Mouse (Mus musculus): ENCODE measurements around the gene Hid1. TPM values are rescaled to one million over a fixed set of nuclear protein-coding genes. Genes with fewer than 3 reads are reported as not detected.
"Not testable (repeated sequence)": the region's sequence is repeated elsewhere in the genome, so short reads cannot be mapped to it uniquely, and the experiment has no call there.

Gene Hid1
- polyA plus RNA-seq, 1 experiment from 2014 or later = 14.4 TPM

DNA sequence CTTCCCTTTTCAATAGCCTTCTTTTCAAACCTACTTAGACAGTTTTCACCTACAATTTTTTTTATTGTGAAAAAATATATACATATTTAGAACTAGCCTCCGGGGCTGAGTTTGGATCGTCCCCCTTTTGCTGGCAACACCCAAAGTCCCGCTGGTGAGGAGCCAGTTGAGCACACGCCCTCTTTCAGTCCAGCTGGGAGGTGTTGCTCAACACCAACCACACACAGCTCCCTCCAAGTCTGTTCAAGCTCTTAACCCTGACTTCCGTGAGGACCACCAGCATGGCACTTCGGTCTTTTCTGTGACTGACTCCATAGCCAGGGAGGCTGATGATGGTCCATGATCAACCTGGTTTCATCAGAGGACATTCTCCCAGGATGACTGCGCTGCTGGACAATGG lies 30.5 kb upstream of the Hid1 start:
- no peak overlapping the region for H3K9ac ChIP-seq (ENCODE audit: low read length)
- 0 out of 2 replicates have a peak, but pooled peaks cover under 1% of the 10 kb centered on the region for H3K4me1 ChIP-seq (replicated peaks; ENCODE audit: control insufficient read depth, insufficient read depth, low read length)
- H3K36me3 ChIP-seq (ENCODE audit: control insufficient read depth, insufficient read depth, low read length) = peaks cover 13% of the 10 kb centered on the region
- no peak overlapping the region for H3K4me3 ChIP-seq (ENCODE audit: low read depth, low read length)
- no peaks in the 10 kb centered on the region for H3K27me3 ChIP-seq (replicated peaks; ENCODE audit: control insufficient read depth, insufficient read depth, low read length)
- no peaks in the 10 kb centered on the region for H3K9me3 ChIP-seq (ENCODE audit: control insufficient read depth, low read length)
- DNase-seq (ENCODE audit: low spot score) (no peak), ATAC-seq (replicated peaks; ENCODE audit: low FRiP score, low TSS enrichment, low read depth) (no peak)
- WGBS = 75% methylated on average over 7 of the region's 7 CpGs
- H3K4me2 ChIP-seq (ENCODE audit: low read length) = no peak overlapping the region
- no peak overlapping the region for H3K27ac ChIP-seq (ENCODE audit: low read depth)

DNA sequence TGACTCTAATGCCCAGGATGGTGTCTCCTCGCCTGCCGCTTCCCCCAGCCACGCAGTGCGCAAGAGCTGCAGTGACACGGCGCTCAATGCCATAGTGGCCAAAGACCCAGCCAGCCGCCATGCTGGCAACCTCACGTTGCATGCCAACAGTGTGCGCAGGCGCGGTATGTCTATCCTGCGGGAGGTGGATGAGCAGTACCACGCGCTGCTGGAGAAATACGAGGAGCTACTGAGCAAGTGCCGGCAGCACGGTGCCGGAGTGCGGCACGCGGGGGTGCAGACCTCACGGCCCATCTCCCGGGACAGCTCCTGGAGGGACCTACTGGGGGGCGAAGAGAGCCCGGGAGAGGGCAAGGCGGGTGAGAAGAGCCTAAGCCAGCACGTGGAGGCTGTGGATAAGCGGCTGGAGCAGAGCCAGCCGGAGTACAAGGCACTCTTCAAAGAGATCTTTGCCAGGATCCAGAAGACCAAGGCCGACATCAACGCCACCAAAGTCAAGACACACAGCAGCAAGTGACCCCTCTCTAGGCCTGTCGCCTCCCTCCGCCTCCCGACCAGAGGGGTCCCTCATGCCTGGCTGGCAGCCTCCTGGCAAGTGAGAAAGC lies 26.3 kb upstream of the Hid1 start:
- 65% methylated on average over 34 of the region's 34 CpGs for WGBS
- H3K4me1 ChIP-seq (replicated peaks; ENCODE audit: control insufficient read depth, insufficient read depth, low read length) = no peaks in the 10 kb centered on the region
- no peak overlapping the region for H3K27ac ChIP-seq (ENCODE audit: low read depth)
- no peaks in the 10 kb centered on the region for H3K9me3 ChIP-seq (ENCODE audit: control insufficient read depth, low read length)
- peaks cover 32% of the 10 kb centered on the region for H3K36me3 ChIP-seq (ENCODE audit: control insufficient read depth, insufficient read depth, low read length)
- no peak overlapping the region for H3K4me3 ChIP-seq (ENCODE audit: low read depth, low read length)
- DNase-seq (ENCODE audit: low spot score) (no peak), ATAC-seq (replicated peaks; ENCODE audit: low FRiP score, low TSS enrichment, low read depth) (peak; percentile 32; the same call in 1 of the 2 replicates)
- no peaks in the 10 kb centered on the region for H3K27me3 ChIP-seq (replicated peaks; ENCODE audit: control insufficient read depth, insufficient read depth, low read length)
- peak overlapping the region; percentile 23; the same call in 1 of the 2 replicates for H3K4me2 ChIP-seq (ENCODE audit: low read length)
- no peak overlapping the region for H3K9ac ChIP-seq (ENCODE audit: low read length)

DNA sequence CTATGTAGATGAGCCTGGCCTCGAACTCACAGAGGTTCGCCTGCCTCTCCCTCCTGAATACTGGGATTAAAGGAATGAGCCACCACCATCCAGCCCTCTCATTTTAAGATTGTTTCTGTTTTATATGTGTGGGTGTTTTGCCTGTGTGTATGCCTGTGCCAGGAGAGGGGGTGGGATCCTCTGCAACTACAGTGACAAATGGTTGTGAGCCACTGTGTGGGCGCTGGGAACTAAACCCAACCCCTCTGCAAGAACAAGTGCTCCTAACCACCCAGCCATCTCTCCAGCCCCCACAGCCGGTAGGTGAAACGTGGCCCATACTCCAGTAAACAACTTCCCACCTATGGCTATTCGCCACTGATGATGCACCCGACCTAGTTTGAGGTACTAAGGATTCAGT lies 23.8 kb upstream of the Hid1 start:
- Histone ChIP-seq H3K27ac (ENCODE audit: low read depth) (no peak overlapping the region), H3K4me2 (ENCODE audit: low read length) (no peak overlapping the region), H3K27me3 (replicated peaks; ENCODE audit: control insufficient read depth, insufficient read depth, low read length) (no peaks in the 10 kb centered on the region), H3K9ac (ENCODE audit: low read length) (no peak overlapping the region), H3K9me3 (ENCODE audit: control insufficient read depth, low read length) (no peaks in the 10 kb centered on the region), H3K4me3 (ENCODE audit: low read depth, low read length) (no peak overlapping the region), H3K36me3 (ENCODE audit: control insufficient read depth, insufficient read depth, low read length) (peaks cover 32% of the 10 kb centered on the region), H3K4me1 (replicated peaks; ENCODE audit: control insufficient read depth, insufficient read depth, low read length) (no peaks in the 10 kb centered on the region)
- no peak for DNase-seq (ENCODE audit: low spot score)
- WGBS = 94% methylated on average over 7 of the region's 7 CpGs
- ATAC-seq (replicated peaks; ENCODE audit: low FRiP score, low TSS enrichment, low read depth) = no peak

DNA sequence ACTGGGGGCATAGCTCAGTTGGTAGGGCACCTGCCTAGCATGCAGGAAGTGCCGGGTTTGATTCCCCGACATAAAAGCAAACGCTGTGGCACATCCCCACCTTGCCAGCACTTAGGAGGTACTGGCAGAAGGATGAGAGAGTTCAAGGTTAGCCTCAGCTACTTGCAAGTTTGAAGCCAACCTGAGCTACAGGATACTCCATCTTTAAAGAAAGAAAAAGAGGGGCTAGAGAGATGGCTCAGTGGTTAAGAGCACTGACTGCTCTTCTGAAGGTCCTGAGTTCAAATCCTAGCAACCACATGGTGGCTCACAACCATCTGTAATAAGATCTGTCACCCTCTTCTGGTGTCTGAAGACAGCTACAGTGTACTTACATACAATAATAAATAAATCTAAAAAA lies 19.3 kb upstream of the Hid1 start:
- 90% methylated on average over 3 of the region's 3 CpGs for WGBS

DNA sequence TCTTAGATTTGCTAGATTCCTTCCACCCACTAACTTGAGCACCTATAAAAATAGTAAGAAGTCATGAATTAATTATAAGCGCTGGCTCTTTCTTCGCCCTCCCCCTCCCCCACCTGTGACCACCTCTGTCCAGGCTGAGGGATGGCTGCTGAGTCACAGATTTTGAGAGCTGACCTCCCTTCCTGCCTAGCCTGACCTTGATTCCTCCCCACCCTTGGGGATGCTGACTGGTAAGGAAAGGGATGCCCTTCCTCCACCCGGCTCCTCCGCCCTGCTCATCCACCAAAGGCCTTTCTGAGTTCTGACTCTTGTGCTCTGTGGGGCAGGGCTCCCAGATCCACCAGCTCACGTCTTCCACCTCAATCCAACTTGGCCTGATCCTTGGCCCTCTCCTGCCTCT lies 17.0 kb upstream of the Hid1 start:
- WGBS = 83% methylated on average over 5 of the region's 5 CpGs
- ATAC-seq (replicated peaks; ENCODE audit: low FRiP score, low TSS enrichment, low read depth) (no peak), DNase-seq (ENCODE audit: low spot score) (no peak)
- Histone ChIP-seq H3K27me3 (replicated peaks; ENCODE audit: control insufficient read depth, insufficient read depth, low read length) (no peaks in the 10 kb centered on the region), H3K36me3 (ENCODE audit: control insufficient read depth, insufficient read depth, low read length) (no peaks in the 10 kb centered on the region), H3K4me3 (ENCODE audit: low read depth, low read length) (no peak overlapping the region), H3K4me1 (replicated peaks; ENCODE audit: control insufficient read depth, insufficient read depth, low read length) (peaks cover 23% of the 10 kb centered on the region), H3K27ac (ENCODE audit: low read depth) (no peak overlapping the region), H3K9me3 (ENCODE audit: control insufficient read depth, low read length) (no peaks in the 10 kb centered on the region), H3K9ac (ENCODE audit: low read length) (no peak overlapping the region), H3K4me2 (ENCODE audit: low read length) (no peak overlapping the region)

More for the DNA sequence above, 19.3 kb upstream of the Hid1 start:
- DNase-seq (ENCODE audit: low spot score); H3K27ac ChIP-seq (ENCODE audit: low read depth); H3K4me2 ChIP-seq (ENCODE audit: low read length); H3K27me3 ChIP-seq (replicated peaks; ENCODE audit: control insufficient read depth, insufficient read depth, low read length); H3K9ac ChIP-seq (ENCODE audit: low read length); H3K36me3 ChIP-seq (ENCODE audit: control insufficient read depth, insufficient read depth, low read length); ATAC-seq (replicated peaks; ENCODE audit: low FRiP score, low TSS enrichment, low read depth); H3K4me3 ChIP-seq (ENCODE audit: low read depth, low read length); H3K9me3 ChIP-seq (ENCODE audit: control insufficient read depth, low read length): not testable (repeated sequence)
- H3K4me1 ChIP-seq (replicated peaks; ENCODE audit: control insufficient read depth, insufficient read depth, low read length) = peaks cover 20% of the 10 kb centered on the region

DNA sequence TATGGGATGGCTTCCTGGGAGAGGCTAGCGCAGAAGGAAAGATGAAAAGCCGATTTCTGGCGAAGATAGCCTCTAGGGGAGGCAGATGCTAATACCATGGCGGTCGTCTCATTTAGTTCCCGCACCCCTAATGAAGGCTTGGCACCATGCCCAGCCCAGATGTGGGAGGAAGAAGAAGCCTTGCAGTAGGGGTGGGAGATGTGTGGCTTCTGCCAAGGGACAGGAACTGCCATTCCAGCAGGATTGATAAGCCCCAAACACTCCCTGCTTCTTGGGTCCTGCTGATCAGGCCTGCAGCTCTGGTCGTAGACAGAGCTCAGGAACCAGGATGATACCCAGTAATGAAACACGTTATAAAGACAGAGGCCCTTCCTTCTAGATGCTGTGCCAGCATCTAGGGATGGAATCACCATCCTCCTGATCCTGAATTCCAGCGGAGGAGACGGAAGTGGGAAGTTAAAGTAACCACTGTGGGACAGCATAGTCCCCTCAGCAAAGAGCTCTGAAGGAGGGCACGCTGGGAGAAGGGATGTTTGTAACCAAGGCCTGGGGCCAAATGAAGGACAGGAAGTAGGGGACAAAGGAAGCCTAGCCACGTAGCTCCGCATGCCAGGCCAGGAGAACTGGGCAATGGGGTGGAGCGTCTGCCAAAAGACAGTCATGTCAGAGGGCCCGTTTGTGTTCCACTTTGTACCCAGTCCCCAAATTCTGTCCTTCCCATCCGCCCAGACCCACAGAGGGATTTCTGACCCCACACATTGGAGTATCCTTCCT lies 16.3 kb upstream of the Hid1 start:
- no peak overlapping the region for H3K9ac ChIP-seq (ENCODE audit: low read length)
- peak overlapping the region; percentile 81 for H3K4me2 ChIP-seq (ENCODE audit: low read length)
- no peaks in the 10 kb centered on the region for H3K36me3 ChIP-seq (ENCODE audit: control insufficient read depth, insufficient read depth, low read length)
- WGBS = 47% methylated on average over 16 of the region's 16 CpGs
- DNase-seq (ENCODE audit: low spot score) = no peak
- H3K4me1 ChIP-seq (replicated peaks; ENCODE audit: control insufficient read depth, insufficient read depth, low read length) = peaks cover 23% of the 10 kb centered on the region
- 0 out of 2 replicates have a peak overlapping the region, but pooled peaks have one; percentile 70 for H3K4me3 ChIP-seq (ENCODE audit: low read depth, low read length)
- no peak for ATAC-seq (replicated peaks; ENCODE audit: low FRiP score, low TSS enrichment, low read depth)
- H3K9me3 ChIP-seq (ENCODE audit: control insufficient read depth, low read length) = no peaks in the 10 kb centered on the region
- no peak overlapping the region for H3K27ac ChIP-seq (ENCODE audit: low read depth)
- no peaks in the 10 kb centered on the region for H3K27me3 ChIP-seq (replicated peaks; ENCODE audit: control insufficient read depth, insufficient read depth, low read length)

DNA sequence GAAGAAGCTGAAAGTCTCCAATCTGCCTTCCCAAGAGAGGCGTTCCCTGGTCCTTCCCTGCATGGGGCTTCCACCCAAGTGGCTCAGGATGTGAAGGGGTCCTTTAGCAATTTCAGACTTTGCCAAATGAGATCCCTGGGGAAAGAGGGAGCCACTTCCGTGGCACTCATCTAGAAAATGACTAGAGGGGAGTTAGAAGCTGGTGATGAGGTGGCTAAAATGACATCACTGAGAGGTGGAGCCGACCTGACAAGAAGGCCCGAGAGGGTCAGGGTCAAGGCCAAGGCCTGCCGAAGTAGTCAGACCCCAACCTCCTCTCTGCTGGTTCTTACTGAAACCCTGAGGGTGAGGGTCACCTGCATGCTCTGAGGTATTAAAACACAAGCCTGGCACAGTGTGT lies 15.3 kb upstream of the Hid1 start:
- Histone ChIP-seq H3K36me3 (ENCODE audit: control insufficient read depth, insufficient read depth, low read length) (no peaks in the 10 kb centered on the region), H3K27me3 (replicated peaks; ENCODE audit: control insufficient read depth, insufficient read depth, low read length) (no peaks in the 10 kb centered on the region), H3K4me3 (ENCODE audit: low read depth, low read length) (peak overlapping the region; percentile 70), H3K27ac (ENCODE audit: low read depth) (no peak overlapping the region), H3K4me2 (ENCODE audit: low read length) (peak overlapping the region; percentile 81), H3K9ac (ENCODE audit: low read length) (peak overlapping the region; percentile 81), H3K4me1 (replicated peaks; ENCODE audit: control insufficient read depth, insufficient read depth, low read length) (peaks cover 23% of the 10 kb centered on the region), H3K9me3 (ENCODE audit: control insufficient read depth, low read length) (peaks cover 1% of the 10 kb centered on the region; the same call in 1 of the 2 replicates)
- 25% methylated on average over 5 of the region's 5 CpGs for WGBS
- DNase-seq (ENCODE audit: low spot score) = no peak
- no peak for ATAC-seq (replicated peaks; ENCODE audit: low FRiP score, low TSS enrichment, low read depth)

DNA sequence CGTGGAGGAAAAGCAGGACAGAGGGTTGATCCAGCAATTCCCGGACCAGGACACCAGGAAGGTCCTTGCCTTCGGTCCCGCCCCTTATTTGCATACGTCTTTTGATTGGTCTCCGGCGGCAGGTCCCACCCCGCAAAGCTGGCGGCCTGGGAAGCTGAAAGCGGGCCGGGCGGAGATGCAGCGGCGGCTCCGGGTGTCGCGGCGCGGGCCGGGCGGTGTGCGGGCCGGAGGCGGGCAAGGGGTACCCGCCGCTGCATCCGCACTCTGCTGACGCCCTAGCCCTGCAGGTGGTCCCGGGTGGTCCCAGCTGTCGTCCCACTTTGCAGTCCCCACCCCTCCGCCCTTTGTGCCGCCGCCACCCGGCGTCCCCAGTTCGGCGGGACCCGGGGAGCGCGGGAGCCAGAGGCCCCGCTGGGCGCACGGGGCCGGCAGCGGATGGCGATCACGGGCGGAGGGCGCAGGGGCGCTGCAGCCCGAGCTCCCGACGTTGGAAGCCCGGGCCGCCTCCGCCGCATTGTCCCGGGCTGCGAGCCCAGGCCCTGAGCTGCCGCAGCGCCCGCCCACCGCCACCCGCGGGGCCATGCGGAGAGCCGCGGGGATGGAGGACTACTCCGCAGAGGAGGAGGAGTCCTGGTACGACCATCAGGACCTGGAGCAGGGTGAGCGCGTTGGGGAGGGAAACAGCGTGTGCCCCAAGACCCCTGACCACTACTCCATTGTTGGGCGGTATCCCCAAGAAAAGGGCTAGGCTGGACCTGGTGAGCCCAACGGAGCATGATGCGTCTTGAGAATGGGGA lies 14.4 kb upstream of the Hid1 start, which contains the start of gene Cdr2l:
TSS of gene Cdr2l (plus strand) at position 174 of the 797 bp plus-strand sequence.
- Histone ChIP-seq H3K9me3 (ENCODE audit: control insufficient read depth, low read length) (peaks cover 3% of the 10 kb centered on the region; the same call in 1 of the 2 replicates), H3K27me3 (replicated peaks; ENCODE audit: control insufficient read depth, insufficient read depth, low read length) (no peaks in the 10 kb centered on the region), H3K4me1 (replicated peaks; ENCODE audit: control insufficient read depth, insufficient read depth, low read length) (peaks cover 23% of the 10 kb centered on the region), H3K27ac (ENCODE audit: low read depth) (peak within 1 kb of the TSS; percentile 83), H3K4me3 (ENCODE audit: low read depth, low read length) (peak within 1 kb of the TSS; percentile 70), H3K4me2 (ENCODE audit: low read length) (peak within 1 kb of the TSS; percentile 81), H3K9ac (ENCODE audit: low read length) (peak within 1 kb of the TSS; percentile 81), H3K36me3 (ENCODE audit: control insufficient read depth, insufficient read depth, low read length) (no peaks in the 10 kb centered on the region)
- DNase-seq (ENCODE audit: low spot score) (peak; percentile 89), ATAC-seq (replicated peaks; ENCODE audit: low FRiP score, low TSS enrichment, low read depth) (peak; percentile 89)
- under 1% methylated on average over 74 of the region's 76 CpGs for WGBS

Measured in intestine, embryonic 14.5 days (tissue).